Mouse (Mus musculus): ENCODE data around the gene Med25.

DNA sequence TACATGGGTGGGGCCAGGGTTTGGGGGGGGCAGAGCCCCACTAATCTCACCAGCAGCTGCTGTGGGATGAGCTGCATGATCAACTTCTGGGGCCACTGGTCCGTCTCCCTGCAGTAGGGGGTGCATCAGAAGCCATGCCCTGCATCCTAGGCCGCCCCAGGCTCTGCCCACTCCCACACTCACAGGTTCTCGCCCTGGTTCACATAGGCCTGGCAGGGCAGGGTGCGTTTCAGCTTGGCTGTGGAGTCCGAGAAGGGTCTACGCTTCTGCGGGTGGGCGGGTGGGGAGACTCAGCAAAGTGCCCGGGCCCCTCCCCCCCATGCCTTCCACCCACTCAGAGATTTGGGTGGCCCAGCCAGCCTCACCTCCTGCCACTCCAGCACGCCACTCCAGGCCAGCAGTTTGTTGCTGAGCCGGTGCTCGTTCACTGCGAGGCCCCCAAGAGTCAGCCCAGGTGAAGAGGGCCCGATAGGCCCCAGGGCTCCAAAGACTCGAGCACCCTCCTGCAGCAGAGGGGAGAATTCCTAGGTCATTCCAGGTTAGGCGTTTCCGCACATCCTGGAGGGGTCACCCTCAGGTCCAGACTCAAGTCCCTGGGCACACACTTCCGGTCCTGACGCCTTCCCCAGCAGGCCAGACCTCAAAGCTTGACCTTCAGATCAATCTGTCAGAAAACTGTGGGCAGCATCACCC lies 25.4 kb downstream of the Med25 start:
- TF ChIP-seq CTCF (IDR thresholded peaks at IDR 0.05; ENCODE audit: borderline replicate concordance, insufficient read depth, low read length): no peak
- TF ChIP-seq POLR2A (IDR thresholded peaks at IDR 0.05; ENCODE audit: low read depth, low read length): no peak
